Mouse (Mus musculus) midbrain, embryonic 11.5 days (tissue): ENCODE results near the gene Tmem41b. TPM values are rescaled to one million over a fixed set of nuclear protein-coding genes. Genes with fewer than 3 reads are reported as not detected.

Experiments
- ATAC-seq: fragments of 200-750 bp; cut with Nextera tagmentation; 2 replicates; pipeline ENCODE4 v1.8.0; 2017; ENCODE audit warnings: moderate TSS enrichment, moderate library complexity; ENCODE audit not compliant: low FRiP score
- DNase-seq: peaks from one replicate; pipeline ENCODE4 v3.0.0; 2015; ENCODE audit warnings: low spot score; ENCODE audit errors: missing footprints
- H3K27ac ChIP-seq: fragments of 300-500 bp; sonication (generic); 2 replicates; pipeline ENCODE4 v1.5.1; 2014; ENCODE audit warnings: low read depth, low read length
- H3K27me3 ChIP-seq: fragments of 300-500 bp; sonication (generic); 2 replicates; pipeline ENCODE4 v1.6.1; 2014; ENCODE audit warnings: mild to moderate bottlenecking, low read length, moderate library complexity, mixed read lengths; ENCODE audit not compliant: control insufficient read depth, insufficient read depth
- H3K36me3 ChIP-seq: fragments of 300-500 bp; sonication (generic); 2 replicates; pipeline ENCODE4 v1.6.1; 2014; ENCODE audit warnings: mild to moderate bottlenecking, low read length, moderate library complexity, mixed read lengths; ENCODE audit not compliant: control insufficient read depth, insufficient read depth
- H3K4me1 ChIP-seq: fragments of 300-500 bp; sonication (generic); 2 replicates; pipeline ENCODE4 v1.6.1; 2014; ENCODE audit warnings: low read length; ENCODE audit not compliant: control insufficient read depth, insufficient read depth
- H3K4me2 ChIP-seq: fragments of 300-500 bp; sonication (generic); 2 replicates; pipeline ENCODE4 v1.6.1; 2014; ENCODE audit warnings: mild to moderate bottlenecking, moderate library complexity
- H3K4me3 ChIP-seq: fragments of 300-500 bp; sonication (generic); 2 replicates; pipeline ENCODE4 v1.5.1; 2014; ENCODE audit warnings: low read depth, low read length
- H3K9ac ChIP-seq: fragments of 300-500 bp; sonication (generic); 2 replicates; pipeline ENCODE4 v1.6.1; 2014; ENCODE audit warnings: low read length
- H3K9me3 ChIP-seq: fragments of 300-500 bp; sonication (generic); 2 replicates; pipeline ENCODE4 v1.6.1; 2016; ENCODE audit warnings: low read length; ENCODE audit not compliant: control insufficient read depth
- WGBS: fragments of 180-500 bp; shearing (Covaris S2); extraction: QIAGEN DNeasy Blood & Tissue Kit; methylation state at CpG from one replicate; pipeline ENCODE4 v1.1.7; 2014; 5-methylcytosine and 5-hydroxymethylcytosine counted together
- polyA plus RNA-seq: library from polyadenylated mRNA; unstranded; fragments of >200 nt; fragmentation: Nextera tagmentation; extraction: Ambion mirVana; gene quantifications from 2 replicates; pipeline ENCODE4 v1.2.1, GENCODE M21; 2014

The Tmem41b gene
- polyA plus RNA-seq, 1 experiment from 2014 or later = 85.6 TPM

DNA sequence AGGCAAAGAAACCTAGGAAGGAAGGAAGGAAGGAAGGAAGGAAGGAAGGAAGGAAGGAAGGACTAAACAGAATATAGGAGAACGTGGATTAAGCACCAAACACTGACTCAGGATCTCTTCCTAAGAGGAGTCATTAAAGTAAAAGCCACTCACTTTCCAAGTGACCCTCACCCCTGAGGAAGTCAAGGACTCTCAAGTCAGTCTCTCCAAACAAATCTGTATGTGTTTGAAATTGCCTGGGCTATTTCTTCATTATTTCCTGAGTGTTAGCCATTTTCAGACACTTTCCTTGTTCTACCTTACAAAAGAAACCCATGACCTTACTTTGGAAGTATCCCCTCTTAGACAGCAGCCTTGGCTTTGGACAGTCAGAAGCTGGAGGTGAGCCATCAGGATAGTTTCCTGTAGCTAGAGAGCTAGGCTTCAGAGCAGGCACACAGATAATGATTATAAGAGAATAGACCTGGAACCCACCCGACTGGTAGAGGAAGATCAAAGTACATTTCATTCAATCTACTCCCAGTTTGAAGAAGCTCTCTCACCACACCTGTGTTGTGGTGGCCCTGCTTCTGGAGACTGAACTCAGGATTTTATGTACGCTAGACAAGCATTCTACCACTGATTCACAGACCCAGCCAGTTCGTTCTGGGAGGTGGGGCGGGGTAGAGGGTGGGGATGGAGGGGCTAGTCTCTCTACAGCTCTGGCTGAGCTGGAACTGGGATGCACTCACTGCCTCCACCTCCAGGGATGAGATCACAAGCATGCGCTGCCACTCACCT, 31.9 kb downstream of the Tmem41b start:
- Histone ChIP-seq H3K4me2 (no peak overlapping the region), H3K4me1 (peaks cover 20% of the 10 kb centered on the region), H3K9me3 (no peaks in the 10 kb centered on the region), H3K4me3 (no peak overlapping the region), H3K36me3 (no peaks in the 10 kb centered on the region), H3K27ac (no peak overlapping the region), H3K9ac (no peak overlapping the region), H3K27me3 (no peaks in the 10 kb centered on the region)
- 70% methylated on average over 6 of the region's 6 CpGs for WGBS
- no peak for DNase-seq
- ATAC-seq = no peak

DNA sequence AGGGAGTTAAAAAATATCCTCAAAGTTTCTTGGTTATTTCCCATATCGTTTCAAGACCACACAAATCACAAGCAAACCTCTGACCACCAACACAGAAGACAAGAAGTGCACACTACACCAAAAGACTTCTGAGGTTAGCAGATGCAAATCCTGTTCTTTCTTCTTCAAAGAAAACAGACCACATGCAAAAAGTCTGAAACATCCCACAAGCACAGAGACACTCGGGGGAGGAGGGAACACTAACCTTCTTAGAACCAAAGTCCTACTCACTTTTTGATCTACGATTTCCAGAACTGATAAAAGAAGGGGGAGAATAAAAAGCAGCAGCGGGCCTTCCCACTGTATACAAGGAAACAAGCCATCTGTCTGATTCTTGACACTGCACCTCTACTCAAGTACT, 35.4 kb downstream of the Tmem41b start:
- no peaks in the 10 kb centered on the region for H3K4me1 ChIP-seq
- no peak overlapping the region for H3K9ac ChIP-seq
- no peaks in the 10 kb centered on the region for H3K36me3 ChIP-seq
- DNase-seq = no peak
- no peaks in the 10 kb centered on the region for H3K27me3 ChIP-seq
- no peaks in the 10 kb centered on the region for H3K9me3 ChIP-seq
- no peak overlapping the region for H3K4me3 ChIP-seq
- no peak overlapping the region for H3K27ac ChIP-seq
- H3K4me2 ChIP-seq = no peak overlapping the region
- WGBS = 83% methylated on average over 4 of the region's 4 CpGs
- no peak for ATAC-seq

DNA sequence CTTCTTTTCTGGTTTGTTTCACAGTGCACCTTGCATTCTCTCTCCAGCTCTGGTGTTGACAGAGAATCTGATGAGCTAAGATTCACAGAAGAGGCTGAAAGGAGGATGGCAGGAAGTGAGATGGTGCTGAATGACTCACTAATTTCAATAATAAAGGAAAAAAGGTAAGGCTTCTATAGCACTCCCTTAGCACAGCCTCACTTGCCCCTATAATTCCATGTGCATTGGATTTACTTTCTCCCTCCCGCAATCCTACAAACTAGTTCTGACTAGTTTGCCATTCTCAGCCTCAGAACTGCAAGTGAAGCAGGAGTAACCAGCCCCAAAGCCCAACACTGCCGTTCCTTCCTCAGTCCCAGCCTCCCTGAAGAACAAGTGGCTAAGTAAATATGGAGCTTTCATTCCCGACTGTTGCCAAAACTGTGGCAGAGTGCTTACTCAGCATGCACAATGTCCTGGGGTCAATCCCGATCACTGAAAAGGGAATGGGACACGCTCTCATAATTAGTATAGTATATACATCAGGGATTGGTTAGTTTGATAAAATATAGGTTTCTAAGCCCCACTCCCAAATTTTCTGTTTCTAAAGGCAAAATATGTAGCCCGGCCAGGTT, 42.2 kb downstream of the Tmem41b start:
- H3K4me2 ChIP-seq = no peak overlapping the region
- ATAC-seq (no peak), DNase-seq (no peak)
- no peaks in the 10 kb centered on the region for H3K27me3 ChIP-seq
- WGBS = 75% methylated on average over 6 of the region's 6 CpGs
- no peaks in the 10 kb centered on the region for H3K36me3 ChIP-seq
- no peaks in the 10 kb centered on the region for H3K9me3 ChIP-seq
- H3K9ac ChIP-seq = no peak overlapping the region
- no peaks in the 10 kb centered on the region for H3K4me1 ChIP-seq
- H3K4me3 ChIP-seq = no peak overlapping the region
- H3K27ac ChIP-seq = no peak overlapping the region

DNA sequence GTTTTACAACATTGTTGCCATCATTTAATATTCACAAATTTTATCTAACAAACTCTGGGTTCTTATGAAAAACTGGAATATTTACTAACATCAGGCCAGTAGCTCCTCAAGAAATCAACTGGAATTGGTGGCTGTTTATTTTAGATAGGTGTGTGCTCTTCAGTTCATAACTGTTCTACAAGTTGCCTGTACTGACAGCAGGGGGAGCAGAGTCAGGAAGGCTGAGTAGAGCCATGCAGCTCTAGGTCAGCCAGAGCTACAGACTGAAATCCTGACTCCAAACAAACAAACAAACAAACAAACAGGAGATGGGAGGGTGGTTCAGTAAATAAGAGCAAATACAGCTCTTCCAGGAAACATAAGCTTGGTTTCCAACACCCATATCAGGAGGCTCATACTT, 57.1 kb downstream of the Tmem41b start:
- ATAC-seq = no peak
- Histone ChIP-seq H3K36me3 (peaks cover 8% of the 10 kb centered on the region; the same call in 1 of the 2 replicates), H3K4me2 (no peak overlapping the region)

DNA sequence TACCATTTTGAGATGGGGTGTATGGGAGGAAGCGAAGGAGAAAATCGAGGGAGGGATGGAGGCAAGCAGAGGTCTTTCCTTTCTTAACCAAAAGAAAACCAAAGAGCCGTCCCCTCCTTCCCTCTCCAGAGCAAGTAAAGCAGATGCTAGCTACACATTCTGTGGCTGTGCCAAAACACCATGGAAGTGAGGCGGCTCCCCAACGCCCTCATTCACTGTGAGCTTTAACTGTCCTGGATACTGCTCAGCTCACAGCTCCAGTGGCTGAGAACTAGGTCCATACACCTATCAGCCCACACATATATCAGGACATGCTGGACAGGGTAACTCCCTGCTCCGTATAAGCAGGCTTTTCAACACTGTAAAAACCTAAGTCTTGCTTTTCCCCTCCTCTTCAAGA, 58.4 kb downstream of the Tmem41b start:
- whole genome bisulfite sequencing = 89% methylated on average over 6 of the region's 6 CpGs
- no peak for DNase-seq
- H3K27ac ChIP-seq = no peak overlapping the region

More for the DNA sequence above, 57.1 kb downstream of the Tmem41b start:
- H3K27me3 ChIP-seq = no peaks in the 10 kb centered on the region
- no peak overlapping the region for H3K27ac ChIP-seq
- DNase-seq = no peak
- H3K4me1 ChIP-seq = no peaks in the 10 kb centered on the region; the same call in 1 of the 2 replicates
- no peak overlapping the region for H3K9ac ChIP-seq
- H3K9me3 ChIP-seq = no peaks in the 10 kb centered on the region
- no peak overlapping the region for H3K4me3 ChIP-seq

DNA sequence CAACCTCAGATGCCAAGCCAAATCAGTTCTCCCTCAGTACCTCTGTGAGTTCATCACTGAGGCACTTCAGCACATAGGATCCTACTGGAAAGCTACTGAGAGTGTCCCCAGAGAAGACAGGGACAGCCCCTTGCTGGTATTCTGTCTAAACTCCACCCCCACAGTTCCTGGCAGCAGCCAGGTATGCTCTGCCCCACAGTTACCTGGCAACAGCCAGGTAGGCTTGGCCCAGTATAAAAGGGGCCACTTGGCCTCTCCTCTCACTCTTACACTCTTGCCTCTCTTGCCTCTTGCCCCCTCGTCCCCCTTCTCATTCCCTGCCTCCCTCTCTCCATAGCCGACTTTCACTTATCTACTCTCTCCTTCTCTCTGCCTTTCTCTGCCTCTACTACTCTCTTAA, 61.8 kb downstream of the Tmem41b start:
- WGBS = 82% methylated on average over 2 of the region's 2 CpGs
- DNase-seq = no peak
- no peak for ATAC-seq

More for the DNA sequence above, 58.4 kb downstream of the Tmem41b start:
- no peaks in the 10 kb centered on the region for H3K27me3 ChIP-seq
- H3K4me2 ChIP-seq = no peak overlapping the region
- peaks cover 2% of the 10 kb centered on the region; the same call in 1 of the 2 replicates for H3K36me3 ChIP-seq
- no peaks in the 10 kb centered on the region for H3K9me3 ChIP-seq
- H3K9ac ChIP-seq = no peak overlapping the region
- no peaks in the 10 kb centered on the region; the same call in 1 of the 2 replicates for H3K4me1 ChIP-seq
- H3K4me3 ChIP-seq = no peak overlapping the region
- no peak for ATAC-seq

DNA sequence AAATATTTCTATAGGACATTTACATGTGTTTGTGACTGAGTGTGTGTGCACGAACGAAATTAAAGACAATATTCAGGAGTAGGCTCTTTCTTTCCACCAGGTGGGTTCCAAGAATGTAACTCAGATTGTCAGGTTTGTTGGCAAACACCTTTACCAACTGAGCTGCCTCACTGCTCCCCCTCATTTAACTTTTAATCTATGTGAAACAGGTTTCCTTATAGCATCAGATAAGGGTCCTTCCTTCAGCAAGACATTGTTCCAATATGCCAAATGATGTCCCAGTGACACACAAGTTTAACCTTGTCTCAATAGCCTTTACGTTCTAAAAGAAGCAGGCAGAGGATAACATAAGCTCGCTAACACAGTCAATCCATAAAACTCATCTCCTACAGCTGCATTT, 63.8 kb downstream of the Tmem41b start:
- H3K9ac ChIP-seq = no peak overlapping the region
- H3K27ac ChIP-seq = no peak overlapping the region
- no peak for DNase-seq
- no peak overlapping the region for H3K4me3 ChIP-seq
- H3K36me3 ChIP-seq = peaks cover 16% of the 10 kb centered on the region
- H3K4me1 ChIP-seq = no peaks in the 10 kb centered on the region; the same call in 1 of the 2 replicates
- no peak for ATAC-seq
- 92% methylated on average over 4 of the region's 4 CpGs for WGBS
- no peaks in the 10 kb centered on the region for H3K9me3 ChIP-seq
- H3K4me2 ChIP-seq = no peak overlapping the region
- H3K27me3 ChIP-seq = no peaks in the 10 kb centered on the region

More for the DNA sequence above, 61.8 kb downstream of the Tmem41b start:
- Histone ChIP-seq H3K4me2 (no peak overlapping the region), H3K27me3 (no peaks in the 10 kb centered on the region), H3K4me3 (no peak overlapping the region), H3K36me3 (peaks cover 9% of the 10 kb centered on the region), H3K27ac (no peak overlapping the region), H3K9me3 (no peaks in the 10 kb centered on the region), H3K9ac (no peak overlapping the region), H3K4me1 (no peaks in the 10 kb centered on the region; the same call in 1 of the 2 replicates)

Other genes starting within 250 kb of the Tmem41b start
- 63.9 and 69.4 TPM in 2 replicates for gene Tmem9b, start 234.1 kb downstream of the Tmem41b start, polyA plus RNA-seq
- 1.1 and 1.3 TPM in 2 replicates for gene Nrip3, start 204.9 kb downstream of the Tmem41b start, polyA plus RNA-seq
- gene Scube2, start 121.2 kb downstream of the Tmem41b start, polyA plus RNA-seq = 3.6 and 4.2 TPM in 2 replicates
- gene Dennd5a, start 26.5 kb downstream of the Tmem41b start, polyA plus RNA-seq = 52.4 and 53.0 TPM in 2 replicates
- gene Ipo7, start 31.3 kb upstream of the Tmem41b start, polyA plus RNA-seq = 37.8 and 40.2 TPM in 2 replicates
- gene Zfp143, start 74.3 kb upstream of the Tmem41b start, polyA plus RNA-seq = 32.4 and 32.5 TPM in 2 replicates
- gene Wee1, start 135.1 kb upstream of the Tmem41b start, polyA plus RNA-seq = 31.2 and 32.6 TPM in 2 replicates
- 15.1 and 17.2 TPM in 2 replicates for gene Swap70, start 234.8 kb upstream of the Tmem41b start, polyA plus RNA-seq